Mouse (Mus musculus) liver, postnatal 0 days (tissue): ENCODE data around the gene Krt14.

Source experiments
- CTCF ChIP-seq: sonication (generic); IDR thresholded peaks from 2 replicates; pipeline ENCODE4 v1.5.1; 2016; ENCODE audit warnings: antibody characterized with exemption, low read depth
- EP300 ChIP-seq: IDR thresholded peaks from 2 replicates; pipeline ENCODE4 v1.6.1; 2016; ENCODE audit warnings: antibody characterized with exemption, low read depth, mild to moderate bottlenecking

- TF ChIP-seq EP300, result no peak
- TF ChIP-seq CTCF, result no peak
Observed at GRCm38 (mm10) chr11:100202906-100203305, 4.4 kb downstream of the Krt14 start.
